Mouse (Mus musculus): ENCODE data around the gene Mre11a. TPM values are rescaled to one million over a fixed set of nuclear protein-coding genes. Genes with fewer than 3 reads are reported as not detected.

Gene Mre11a
- polyA plus RNA-seq (2014; fragmentation: Illumina TruSeq; extraction: RNeasy Lipid Tissue Mini Kit (QIAGEN cat#74804); ENCODE audit: low read depth, low replicate concordance): 8.9 TPM

DNA sequence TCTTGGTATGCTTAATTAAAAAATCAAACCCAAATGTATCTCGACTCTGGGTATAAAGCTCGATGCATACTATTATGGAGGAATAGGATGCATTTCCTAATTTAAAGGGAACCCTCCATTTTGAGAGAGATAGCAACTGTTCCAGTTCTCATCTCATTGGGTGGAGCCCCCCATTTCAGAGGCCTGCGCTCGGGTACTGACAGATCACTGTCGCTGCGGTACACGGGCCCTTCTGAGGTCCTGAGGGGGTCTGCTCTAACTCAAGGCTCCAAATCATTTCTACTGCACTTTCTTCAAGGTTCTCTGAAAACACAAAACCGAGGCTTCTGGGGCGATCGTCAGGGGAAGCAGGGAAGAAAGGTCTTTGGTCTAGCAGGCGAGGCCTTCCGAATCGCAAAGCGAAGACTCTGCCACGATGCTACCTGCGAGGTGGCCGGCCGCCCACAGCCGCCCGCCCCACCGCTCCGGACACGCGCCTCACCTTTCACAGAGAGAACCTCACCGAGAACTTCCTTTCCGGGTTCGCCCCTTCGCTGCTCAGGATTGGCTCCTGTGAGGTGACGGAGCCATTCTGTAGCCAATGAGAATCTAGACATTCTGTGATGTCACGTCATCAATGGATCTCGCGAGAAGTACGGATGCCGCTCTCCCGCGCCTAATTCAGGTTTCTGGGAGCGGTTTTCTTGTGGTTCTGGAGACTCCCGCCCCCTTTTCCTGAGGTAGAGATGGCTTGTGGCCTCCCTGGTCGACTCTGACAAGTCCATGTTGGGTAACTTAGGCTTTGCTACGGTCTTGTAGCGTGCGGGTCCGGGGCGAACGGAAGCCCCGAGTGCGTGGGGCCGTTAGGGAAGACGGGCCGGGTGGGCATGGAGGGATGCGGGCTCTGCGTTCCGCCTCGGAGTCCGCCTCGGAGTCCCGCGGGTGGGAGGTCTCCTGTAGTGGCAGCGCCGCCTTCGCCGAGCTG is at the start of gene Mre11a, which contains the start of gene Ankrd49:
Mre11a (plus strand) TSS at position 616 of the 964 bp plus-strand sequence.
Ankrd49 (minus strand) TSS at position 818 of the 964 bp plus-strand sequence.

DNA sequence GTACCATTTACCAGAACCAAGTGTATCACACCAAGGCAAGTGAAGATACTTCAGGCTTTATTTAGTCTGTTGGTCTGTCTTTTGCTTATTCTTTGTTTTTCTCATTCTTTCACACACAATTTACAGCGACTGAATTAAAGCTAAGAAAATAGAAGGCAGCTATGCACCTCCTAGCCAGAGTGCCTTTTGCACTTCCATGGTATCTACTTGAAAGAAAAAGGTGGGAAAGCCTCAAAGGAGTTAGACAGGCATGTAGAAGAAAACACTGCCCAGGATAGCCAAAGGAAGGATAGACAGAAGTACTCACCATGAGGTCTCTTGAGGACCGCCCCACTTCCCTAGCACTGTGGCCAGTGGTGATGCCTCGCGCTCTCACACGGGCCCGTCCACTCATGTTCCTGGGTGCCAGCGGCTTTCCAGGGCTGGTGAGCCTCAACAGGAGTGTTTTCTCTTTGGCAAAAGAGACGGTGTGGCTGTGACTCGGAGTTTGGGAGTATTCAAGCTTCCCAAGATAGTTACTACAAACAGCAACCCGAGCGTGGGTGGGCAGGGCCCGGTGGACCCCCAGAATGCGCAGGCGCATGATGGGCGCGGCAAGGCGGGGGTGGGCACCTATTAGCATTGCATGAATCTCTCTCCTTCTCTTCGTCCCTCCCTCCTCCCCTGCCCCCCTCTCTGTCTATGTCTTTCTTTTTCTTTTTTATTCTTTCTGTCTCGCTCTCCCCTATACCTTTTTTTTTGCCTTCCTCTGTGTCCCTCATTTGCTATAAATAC is 44.1 kb upstream of the Mre11a start, which contains the start of gene Piwil4:
Piwil4 (minus strand) TSS at position 583 of the 774 bp plus-strand sequence.

GRCm38 (mm10) chr9:14752001-14752522 is 32.4 kb upstream of the Mre11a start, which contains the start of gene Fut4:
Fut4 (minus strand) TSS chr9:14752393.

GRCm38 (mm10) chr9:14770803-14771471 is 13.5 kb upstream of the Mre11a start, which contains the start of gene 1700012B09Rik:
1700012B09Rik (minus strand) TSS chr9:14771030.

GRCm38 (mm10) chr9:14859868-14860639 is 75.6 kb downstream of the Mre11a start, which contains the start of gene Gpr83:
Gpr83 (plus strand) TSS chr9:14860210.

Other genes with a start within 250 kb of the Mre11a start
- 39.6 TPM for gene Amotl1, start 139.6 kb upstream of the Mre11a start, polyA plus RNA-seq (2014; fragmentation: Illumina TruSeq; extraction: RNeasy Lipid Tissue Mini Kit (QIAGEN cat#74804); ENCODE audit: low read depth, low replicate concordance)
- gene Piwil4, start 43.9 kb upstream of the Mre11a start, polyA plus RNA-seq (2014; fragmentation: Illumina TruSeq; extraction: RNeasy Lipid Tissue Mini Kit (QIAGEN cat#74804); ENCODE audit: low read depth, low replicate concordance): 4.9 TPM
- 16.2 TPM for gene Fut4, start 32.3 kb upstream of the Mre11a start, polyA plus RNA-seq (2014; fragmentation: Illumina TruSeq; extraction: RNeasy Lipid Tissue Mini Kit (QIAGEN cat#74804); ENCODE audit: low read depth, low replicate concordance)
- 5.0 TPM for gene 1700012B09Rik, start 13.6 kb upstream of the Mre11a start, polyA plus RNA-seq (2014; fragmentation: Illumina TruSeq; extraction: RNeasy Lipid Tissue Mini Kit (QIAGEN cat#74804); ENCODE audit: low read depth, low replicate concordance)
- 19.5 TPM for gene Ankrd49, start 202 bp downstream of the Mre11a start, polyA plus RNA-seq (2014; fragmentation: Illumina TruSeq; extraction: RNeasy Lipid Tissue Mini Kit (QIAGEN cat#74804); ENCODE audit: low read depth, low replicate concordance)
- gene Gpr83, start 75.6 kb downstream of the Mre11a start, polyA plus RNA-seq (2014; fragmentation: Illumina TruSeq; extraction: RNeasy Lipid Tissue Mini Kit (QIAGEN cat#74804); ENCODE audit: low read depth, low replicate concordance): not detected
- 0.24 TPM for gene Izumo1r, start 119.3 kb downstream of the Mre11a start, polyA plus RNA-seq (2014; fragmentation: Illumina TruSeq; extraction: RNeasy Lipid Tissue Mini Kit (QIAGEN cat#74804); ENCODE audit: low read depth, low replicate concordance)